Mouse (Mus musculus): ENCODE data around the gene Dis3.

GRCm38 (mm10) chr14:99127509-99127908, 27.9 kb upstream of the Dis3 start:
- TF ChIP-seq EP300 (IDR thresholded peaks at IDR 0.05; ENCODE audit: low read depth) = no peak
- no peak for TF ChIP-seq CTCF (IDR thresholded peaks at IDR 0.05; ENCODE audit: low read depth)
